ENCODE assay signal across 10 mouse cellular contexts in the genomic region with DNA sequence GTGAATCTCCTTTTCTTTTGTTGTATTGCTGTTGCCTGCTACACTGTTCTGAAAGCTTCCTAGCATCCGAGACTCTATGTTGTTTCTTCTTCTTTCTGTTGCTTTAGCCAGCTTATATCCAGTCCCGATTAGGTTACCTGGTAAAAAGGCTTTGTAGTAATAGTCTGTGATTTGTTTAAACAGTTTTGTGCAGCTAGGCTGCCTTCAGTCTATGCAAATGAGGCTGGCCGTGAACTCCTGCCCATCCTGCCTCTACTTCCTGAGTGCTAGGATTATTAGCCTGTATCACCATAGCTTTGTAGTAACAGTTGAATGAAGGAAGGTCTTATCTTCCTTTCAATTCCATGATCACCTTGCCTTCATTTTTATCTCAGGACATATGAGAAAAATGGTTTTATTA. TPM values are rescaled to one million over a fixed set of nuclear protein-coding genes. Genes with fewer than 3 reads are reported as not detected.
A peak's percentile ranks its signal among the peaks of the same experiment; 100 is the strongest.
DNase-seq lines count a peak whose midpoint lies in the region; ATAC-seq and TF ChIP-seq lines count a peak whose summit lies in the region.
"Had no signal": no experiment of that assay in that cellular context is flagged by ENCODE, and none has a peak within 500 bp of the region (broad histone marks: within the 10 kb centered on the region; RNA-seq: fewer than 3 reads in every experiment).

No protein-coding gene starts in this region.

- H3K27me3 ChIP-seq in lung, embryonic 15.5 days: no peaks in the 10 kb centered on the region
- 0 out of 2 replicates have a peak, but pooled peaks cover 5% of the 10 kb centered on the region for H3K27me3 ChIP-seq in forebrain, embryonic 10.5 days (ENCODE audit: poor library complexity, severe bottlenecking)
- no peaks in the 10 kb centered on the region for H3K27me3 ChIP-seq in intestine, postnatal 0 days (replicated peaks; ENCODE audit: control insufficient read depth, insufficient read depth, low read length)
- H3K27me3 ChIP-seq in neural tube, embryonic 15.5 days (replicated peaks): no peaks in the 10 kb centered on the region

- WGBS in lung, embryonic 15.5 days: 45% methylated on average over 3 of the region's 3 CpGs
- 37% methylated on average over 3 of the region's 3 CpGs for whole genome bisulfite sequencing in lung, adult 2 months
- WGBS in forebrain, embryonic 10.5 days: 76% methylated on average over 3 of the region's 3 CpGs
- 30% methylated on average over 3 of the region's 3 CpGs for WGBS in intestine, postnatal 0 days
- 49% methylated on average over 3 of the region's 3 CpGs for WGBS in neural tube, embryonic 15.5 days

- H3K4me2 ChIP-seq in lung, embryonic 15.5 days: peak overlapping the region; percentile 77
- H3K4me2 ChIP-seq in intestine, postnatal 0 days (replicated peaks; ENCODE audit: low read depth): peak overlapping the region; percentile 86; the same call in 1 of the 2 replicates
- peak overlapping the region; percentile 95 for H3K4me2 ChIP-seq in neural tube, embryonic 15.5 days

- H3K27ac ChIP-seq in lung, embryonic 15.5 days: no peak overlapping the region
- H3K27ac ChIP-seq in forebrain, embryonic 10.5 days: no peak overlapping the region
- no peak overlapping the region for H3K27ac ChIP-seq in intestine, postnatal 0 days (ENCODE audit: low read depth, low read length)
- H3K27ac ChIP-seq in neural tube, embryonic 15.5 days (replicated peaks): no peak overlapping the region
- H3K27ac ChIP-seq: left cerebral cortex, adult 2 months had no signal

- no peak for TF ChIP-seq POLR2A in lung, adult 2 months (IDR thresholded peaks at IDR 0.05; ENCODE audit: borderline replicate concordance, extremely low read depth, low read depth, low read length)

- TF ChIP-seq CTCF in lung, adult 2 months (IDR thresholded peaks at IDR 0.05; ENCODE audit: insufficient read depth, low read length): no peak
- TF ChIP-seq CTCF in intestine, postnatal 0 days (IDR thresholded peaks at IDR 0.05; ENCODE audit: low read depth): no peak

- peak overlapping the region; percentile 89 for H3K4me3 ChIP-seq in lung, embryonic 15.5 days
- no peak overlapping the region for H3K4me3 ChIP-seq in lung, adult 2 months (replicated peaks; ENCODE audit: extremely low read depth, low read depth, low read length)
- H3K4me3 ChIP-seq in forebrain, embryonic 10.5 days: peak overlapping the region; percentile 81
- no peak overlapping the region for H3K4me3 ChIP-seq in intestine, postnatal 0 days (ENCODE audit: low read depth, low read length)
- H3K4me3 ChIP-seq in neural tube, embryonic 15.5 days (replicated peaks): no peak overlapping the region
- H3K4me3 ChIP-seq: left cerebral cortex, adult 2 months had no signal

- no peak for ATAC-seq in lung, embryonic 15.5 days (ENCODE audit: borderline replicate concordance, extremely low read depth, low FRiP score, low TSS enrichment)
- no peak for ATAC-seq in intestine, postnatal 0 days
- ATAC-seq in neural tube, embryonic 15.5 days (ENCODE audit: low FRiP score): no peak

- H3K9me3 ChIP-seq in lung, embryonic 15.5 days: no peaks in the 10 kb centered on the region
- no peaks in the 10 kb centered on the region for H3K9me3 ChIP-seq in forebrain, embryonic 10.5 days
- no peaks in the 10 kb centered on the region for H3K9me3 ChIP-seq in intestine, postnatal 0 days (ENCODE audit: control insufficient read depth)
- H3K9me3 ChIP-seq in neural tube, embryonic 15.5 days (replicated peaks): no peaks in the 10 kb centered on the region

- H3K9ac ChIP-seq in lung, embryonic 15.5 days: no peak overlapping the region
- no peak overlapping the region for H3K9ac ChIP-seq in intestine, postnatal 0 days (ENCODE audit: low read depth, low read length)
- H3K9ac ChIP-seq in neural tube, embryonic 15.5 days (replicated peaks): no peak overlapping the region

- H3K4me1 ChIP-seq in lung, embryonic 15.5 days: peaks cover 23% of the 10 kb centered on the region
- peaks cover 5% of the 10 kb centered on the region; the same call in 1 of the 2 replicates for H3K4me1 ChIP-seq in lung, adult 2 months (ENCODE audit: control insufficient read depth, insufficient read depth, low read length)
- peaks cover 25% of the 10 kb centered on the region for H3K4me1 ChIP-seq in forebrain, embryonic 10.5 days
- peaks cover 4% of the 10 kb centered on the region; the same call in 1 of the 2 replicates for H3K4me1 ChIP-seq in intestine, postnatal 0 days (replicated peaks; ENCODE audit: control insufficient read depth, insufficient read depth, low read length)
- H3K4me1 ChIP-seq in neural tube, embryonic 15.5 days: peaks cover 18% of the 10 kb centered on the region

- H3K36me3 ChIP-seq in lung, embryonic 15.5 days: peaks cover 35% of the 10 kb centered on the region
- H3K36me3 ChIP-seq in forebrain, embryonic 10.5 days (replicated peaks): peaks cover 47% of the 10 kb centered on the region
- H3K36me3 ChIP-seq in intestine, postnatal 0 days (ENCODE audit: control insufficient read depth, insufficient read depth): peaks cover 10% of the 10 kb centered on the region; the same call in 1 of the 2 replicates
- no peaks in the 10 kb centered on the region for H3K36me3 ChIP-seq in neural tube, embryonic 15.5 days

- no peak for DNase-seq in lung, adult 2 months
- DNase-seq in forebrain, embryonic 10.5 days (ENCODE audit: extremely low spot score, low spot score): no peak
- no peak for DNase-seq in cerebellum, postnatal 4 days (ENCODE audit: low spot score in 2 of 2)
- no peak for DNase-seq in layer of hippocampus, postnatal 36 days
- DNase-seq in kidney, adult 9 months: no peak

RNA-seq across cellular contexts. Expression of a gene that starts 1.5 kb away (rescaled TPM):
- polyA plus RNA-seq in lung, embryonic 15.5 days (2015; fragmentation: Nextera tagmentation; extraction: Ambion mirVana): 42.0 and 43.7 TPM in 2 replicates
- 0.38 and 0.40 TPM in 2 replicates for polyA plus RNA-seq in lung, adult 2 months (2012; rRNA removed)
- polyA plus RNA-seq in forebrain, embryonic 10.5 days (2016; fragmentation: Nextera tagmentation; extraction: Ambion mirVana): 43.8 and 45.5 TPM in 2 replicates
- 7.1 and 8.2 TPM in 2 replicates for polyA plus RNA-seq in intestine, postnatal 0 days (2015; fragmentation: Nextera tagmentation; extraction: Ambion mirVana)
- polyA plus RNA-seq in neural tube, embryonic 15.5 days (2015; fragmentation: Nextera tagmentation; extraction: Ambion mirVana): 3.6 and 9.9 TPM in 2 replicates
- under 1 TPM in 1 of 2 experiments, not detected in 1; 0.28 TPM for total RNA-seq in layer of hippocampus, postnatal 36 days (2021)

RNA-seq across cellular contexts. Expression of a gene that starts 12.9 kb away (rescaled TPM):
- 26.5 and 29.4 TPM in 2 replicates for polyA plus RNA-seq in lung, embryonic 15.5 days (2015; fragmentation: Nextera tagmentation; extraction: Ambion mirVana)
- polyA plus RNA-seq in lung, adult 2 months (2012; rRNA removed): 46.7 and 51.8 TPM in 2 replicates
- 1.9 and 2.3 TPM in 2 replicates for polyA plus RNA-seq in forebrain, embryonic 10.5 days (2016; fragmentation: Nextera tagmentation; extraction: Ambion mirVana)
- polyA plus RNA-seq in intestine, postnatal 0 days (2015; fragmentation: Nextera tagmentation; extraction: Ambion mirVana): 5.9 and 6.6 TPM in 2 replicates
- 2.0 and 3.6 TPM in 2 replicates for polyA plus RNA-seq in neural tube, embryonic 15.5 days (2015; fragmentation: Nextera tagmentation; extraction: Ambion mirVana)
- 1 to 10 TPM; 4.0 to 5.3 TPM for total RNA-seq in layer of hippocampus, postnatal 36 days (2021)

RNA-seq across cellular contexts. Expression of a gene that starts 40.6 kb away (rescaled TPM):
- polyA plus RNA-seq in lung, embryonic 15.5 days (2015; fragmentation: Nextera tagmentation; extraction: Ambion mirVana): 3.6 and 3.8 TPM in 2 replicates
- polyA plus RNA-seq in lung, adult 2 months (2012; rRNA removed): 21.8 and 27.8 TPM in 2 replicates
- polyA plus RNA-seq in forebrain, embryonic 10.5 days (2016; fragmentation: Nextera tagmentation; extraction: Ambion mirVana): 0.11 TPM in 1 of 2 replicates, not detected in the other
- polyA plus RNA-seq in intestine, postnatal 0 days (2015; fragmentation: Nextera tagmentation; extraction: Ambion mirVana): 4.7 and 5.3 TPM in 2 replicates
- 0.18 and 1.9 TPM in 2 replicates for polyA plus RNA-seq in neural tube, embryonic 15.5 days (2015; fragmentation: Nextera tagmentation; extraction: Ambion mirVana)
- total RNA-seq in layer of hippocampus, postnatal 36 days (2021): not detected
- total RNA-seq: neutrophil, adult 5-6 weeks had no signal

Comparison
In these comparisons a context has a peak if more than half of its experiments do, and no peak if none do; other contexts are left out.
1. H3K4me3 ChIP-seq: peak in lung, embryonic 15.5 days (single experiment) and forebrain, embryonic 10.5 days (single experiment); none in lung, adult 2 months (single experiment), intestine, postnatal 0 days (single experiment) and neural tube, embryonic 15.5 days (single experiment).
2. Peak in every context shown above with its lines, with median percentiles within 50 percentile points of each other: H3K4me2 ChIP-seq.